Mouse (Mus musculus): ENCODE results near the gene Mical3.

GRCm38 (mm10) chr6:121057181-121057956 is 73.4 kb downstream of the Mical3 start:
- TF ChIP-seq POLR2A (IDR thresholded peaks at IDR 0.05; ENCODE audit: insufficient read depth, low read depth, low read length) (no peak), CTCF (IDR thresholded peaks at IDR 0.05) (no peak)
